Mouse (Mus musculus) central nervous system, embryonic 11.5 days (tissue): ENCODE measurements around the gene Rsbn1. TPM values are rescaled to one million over a fixed set of nuclear protein-coding genes. Genes with fewer than 3 reads are reported as not detected.

Source experiments
- polyA plus RNA-seq: library from polyadenylated mRNA; depleted of rRNA; stranded (reverse); fragments of >200 nt; gene quantifications from 2 replicates; pipeline ENCODE4 v1.2.3, GENCODE M21; 2012; rRNA removed

Gene Rsbn1
- polyA plus RNA-seq, result 11.2 and 17.8 TPM in 2 replicates

GRCm38 (mm10) chr3:103914010-103914669, at the start of gene Rsbn1:
Gene Rsbn1 (plus strand): TSS chr3:103914120.

GRCm38 (mm10) chr3:103967861-103968691, 54.2 kb downstream of the Rsbn1 start, which contains the start of gene Phtf1:
Gene Phtf1 (plus strand): TSS chr3:103968110.

Other genes starting within 250 kb of the Rsbn1 start
- 4.8 and 15.5 TPM in 2 replicates for gene Olfml3, start 176.1 kb upstream of the Rsbn1 start, polyA plus RNA-seq
- gene Gm10964, start 174.8 kb upstream of the Rsbn1 start, polyA plus RNA-seq, result not detected in 2 replicates
- gene Hipk1, start 122.6 kb upstream of the Rsbn1 start, polyA plus RNA-seq, result 21.7 and 34.2 TPM in 2 replicates
- 9.2 and 12.5 TPM in 2 replicates for gene Dclre1b, start 104.7 kb upstream of the Rsbn1 start, polyA plus RNA-seq
- gene Ap4b1, start 104.6 kb upstream of the Rsbn1 start, polyA plus RNA-seq, result 21.2 and 26.4 TPM in 2 replicates
- gene Gm43064, start 104.5 kb upstream of the Rsbn1 start, polyA plus RNA-seq, result 0.15 and 0.40 TPM in 2 replicates
- gene Bcl2l15, start 81.5 kb upstream of the Rsbn1 start, polyA plus RNA-seq, result 1.3 and 1.6 TPM in 2 replicates
- gene Ptpn22, start 54.3 kb upstream of the Rsbn1 start, polyA plus RNA-seq, result 0.31 and 0.34 TPM in 2 replicates
- gene Phtf1, start 54.0 kb downstream of the Rsbn1 start, polyA plus RNA-seq, result 32.5 and 39.4 TPM in 2 replicates